Mouse (Mus musculus): ENCODE results near the gene Tbx4.

DNA sequence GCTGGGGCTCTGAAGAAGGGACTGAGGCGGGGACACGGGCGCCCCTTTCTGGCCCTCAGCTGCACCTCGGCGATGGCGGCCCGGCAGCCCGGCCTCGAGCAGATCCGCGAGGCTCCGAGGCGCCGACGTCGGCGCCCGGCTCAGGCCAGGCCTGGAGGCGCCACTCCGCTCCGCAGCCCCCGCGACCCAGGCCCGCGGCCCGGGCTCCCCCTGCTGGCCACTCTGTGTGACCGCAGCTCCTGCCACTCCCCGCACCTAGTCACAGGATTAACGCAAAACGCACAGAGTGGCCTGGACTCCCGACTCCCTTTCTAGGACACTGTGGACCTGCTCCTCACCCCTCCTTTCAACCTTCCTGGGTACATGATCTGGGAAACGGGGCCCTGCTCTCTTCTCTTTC is 44.2 kb upstream of the Tbx4 start:
- TF ChIP-seq CTCF (IDR thresholded peaks at IDR 0.05; ENCODE audit: borderline replicate concordance, extremely low read depth, insufficient read depth, insufficient read length) (peak; percentile 80), POLR2A (IDR thresholded peaks at IDR 0.05; ENCODE audit: borderline replicate concordance, extremely low read depth, insufficient read depth, insufficient read length, poor library complexity, severe bottlenecking) (no peak)

All from brain, embryonic 14.5 days (tissue).